Mouse (Mus musculus): ENCODE data around the gene Hbp1.

DNA sequence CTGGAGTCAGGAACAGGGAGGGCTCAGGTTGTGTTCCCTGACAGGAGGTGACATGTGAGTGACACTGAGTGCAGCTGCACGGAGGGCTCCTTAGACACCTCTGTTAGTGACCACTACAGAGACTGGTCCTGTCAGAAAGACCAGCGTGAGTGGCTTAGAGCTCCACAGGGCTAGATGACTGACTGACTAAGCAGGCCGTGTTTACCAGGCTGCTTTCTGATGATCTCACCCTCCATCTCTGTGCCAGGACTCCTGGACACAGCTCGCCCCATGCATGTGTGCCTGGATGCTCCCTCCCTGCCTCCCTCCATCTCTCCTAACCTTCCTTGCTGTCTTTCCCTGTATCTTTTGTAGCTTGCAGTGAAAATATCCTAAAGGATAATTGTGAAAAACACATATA, 36.7 kb downstream of the Hbp1 start:
- TF ChIP-seq CTCF (IDR thresholded peaks at IDR 0.05; ENCODE audit: low read depth) (no peak), EP300 (IDR thresholded peaks at IDR 0.05; ENCODE audit: low read depth) (no peak)
